Mouse (Mus musculus) thymus, adult 2 months (tissue): Measurements from ENCODE around the gene Mrps27.

Experiments
- CTCF ChIP-seq: fragments of 200-500 bp; IDR thresholded peaks from 2 replicates; pipeline ENCODE4 v1.5.1; 2012; ENCODE audit warnings: mild to moderate bottlenecking, control low read depth, low read length, moderate library complexity, borderline replicate concordance; ENCODE audit not compliant: control insufficient read depth, poor library complexity, insufficient read depth; ENCODE audit errors: extremely low read depth
- POLR2A ChIP-seq: fragments of 200-500 bp; IDR thresholded peaks from 2 replicates; pipeline ENCODE4 v1.6.1; 2012; ENCODE audit warnings: mild to moderate bottlenecking, low read length, control low read depth, moderate library complexity; ENCODE audit not compliant: control insufficient read depth, poor library complexity, insufficient read depth; ENCODE audit errors: extremely low read depth

DNA sequence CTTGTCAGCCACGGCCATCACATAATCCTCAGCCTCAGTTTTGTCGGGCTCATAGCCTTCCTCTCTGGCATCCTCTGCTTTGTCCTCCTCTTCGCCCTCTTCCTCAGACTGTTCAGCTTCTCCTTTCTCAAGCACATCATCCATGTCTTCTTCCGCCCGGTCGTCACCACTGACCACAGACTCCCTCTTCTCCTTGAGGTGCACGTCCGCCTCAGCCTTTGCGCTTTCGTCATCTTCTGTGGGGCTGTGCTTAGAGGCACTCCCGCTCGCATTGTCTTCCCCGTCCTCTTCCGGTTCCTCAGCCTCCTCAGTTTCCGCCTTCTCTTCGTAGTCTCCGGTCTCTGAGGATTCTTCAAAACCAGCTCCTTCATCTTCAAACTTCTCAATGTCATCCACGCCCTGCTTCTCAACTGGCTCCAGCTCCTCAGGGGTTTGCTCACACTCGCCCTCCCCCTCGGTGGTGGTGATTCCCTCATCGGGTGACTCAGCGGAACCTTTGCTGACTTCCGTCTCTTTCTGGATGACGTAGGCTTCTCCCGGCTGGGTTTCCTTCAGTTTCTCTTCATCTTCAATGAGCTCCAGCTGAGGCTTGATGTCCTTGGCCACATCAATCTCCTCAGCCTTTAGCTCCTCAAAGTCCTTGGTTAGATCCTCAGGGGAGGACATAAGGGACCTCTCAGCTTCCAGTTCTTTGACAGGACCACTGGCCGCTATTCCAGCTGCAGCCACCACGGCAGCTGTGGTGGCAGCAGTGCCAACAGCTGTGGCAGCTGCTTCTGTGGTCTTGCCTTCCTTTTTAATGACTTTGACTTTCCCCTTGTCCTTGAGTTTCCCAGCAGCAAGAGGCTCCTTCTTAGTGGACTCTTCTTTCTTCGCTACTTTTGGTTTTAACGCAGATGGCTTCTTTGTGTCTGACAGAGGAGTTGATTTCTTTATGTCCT is 88.8 kb downstream of the Mrps27 start:
- TF ChIP-seq CTCF (no peak), POLR2A (no peak)
